Mouse (Mus musculus) limb, embryonic 14.5 days (tissue): ENCODE data around the gene Evpl. TPM values are rescaled to one million over a fixed set of nuclear protein-coding genes. Genes with fewer than 3 reads are reported as not detected.
"Not testable (repeated sequence)": the region's sequence is repeated elsewhere in the genome, so short reads cannot be mapped to it uniquely, and the experiment has no call there.

ENCODE experiments used
- ATAC-seq: fragments of 200-750 bp; cut with Nextera tagmentation; 2 replicates; pipeline ENCODE4 v1.8.0; 2017; ENCODE audit warnings: low read depth, moderate number of reproducible peaks, moderate TSS enrichment; ENCODE audit not compliant: low FRiP score
- DNase-seq: peaks from one replicate; pipeline ENCODE4 v3.0.0-alpha.2; 2015; ENCODE audit warnings: low spot score
- H3K27ac ChIP-seq: fragments of 300-500 bp; sonication (generic); replicated peaks from 2 replicates; pipeline ENCODE4 v1.5.1; 2014; ENCODE audit warnings: low read depth, mild to moderate bottlenecking, low read length, moderate library complexity, mixed read lengths
- H3K27me3 ChIP-seq: fragments of 300-500 bp; sonication (generic); 2 replicates; pipeline ENCODE4 v1.6.1; 2014; ENCODE audit warnings: low read length, mixed read lengths; ENCODE audit not compliant: control insufficient read depth, insufficient read depth
- H3K36me3 ChIP-seq: fragments of 300-500 bp; sonication (generic); 2 replicates; pipeline ENCODE4 v1.6.1; 2014; ENCODE audit warnings: mild to moderate bottlenecking, low read length, moderate library complexity, mixed read lengths; ENCODE audit not compliant: control insufficient read depth, insufficient read depth
- H3K4me1 ChIP-seq: fragments of 300-500 bp; sonication (generic); 2 replicates; pipeline ENCODE4 v1.6.1; 2014; ENCODE audit warnings: antibody characterized with exemption, low read length, mixed read lengths; ENCODE audit not compliant: control insufficient read depth, insufficient read depth
- H3K4me2 ChIP-seq: fragments of 300-500 bp; sonication (generic); replicated peaks from 2 replicates; pipeline ENCODE4 v1.6.1; 2014; ENCODE audit warnings: low read depth, mild to moderate bottlenecking, low read length, moderate library complexity; ENCODE audit not compliant: severe bottlenecking
- H3K4me3 ChIP-seq: fragments of 300-500 bp; sonication (generic); replicated peaks from 2 replicates; pipeline ENCODE4 v1.5.1; 2014; ENCODE audit warnings: low read length
- H3K9ac ChIP-seq: fragments of 300-500 bp; sonication (generic); 2 replicates; pipeline ENCODE4 v1.6.1; 2014; ENCODE audit warnings: mild to moderate bottlenecking, low read depth, low read length, moderate library complexity; ENCODE audit not compliant: severe bottlenecking
- H3K9me3 ChIP-seq: fragments of 300-500 bp; sonication (generic); 2 replicates; pipeline ENCODE4 v1.6.1; 2016; ENCODE audit warnings: low read length; ENCODE audit not compliant: control insufficient read depth
- POLR2A ChIP-seq: fragments of 200-500 bp; IDR thresholded peaks from 2 replicates; pipeline ENCODE4 v1.8.0; 2012; ENCODE audit warnings: inconsistent platforms, mild to moderate bottlenecking, moderate library complexity, borderline replicate concordance; ENCODE audit not compliant: insufficient read depth, insufficient read length; ENCODE audit errors: extremely low read depth
- WGBS: fragments of 180-500 bp; shearing (Covaris S2); extraction: QIAGEN DNeasy Blood & Tissue Kit; methylation state at CpG from one replicate; pipeline ENCODE4 v1.1.7; 2014; 5-methylcytosine and 5-hydroxymethylcytosine counted together
- polyA plus RNA-seq, 2 experiments: library from polyadenylated mRNA; depleted of rRNA in 1 of 2; stranded (reverse) in 1 of 2; unstranded in 1 of 2; fragments of >200 nt; fragmentation: Nextera tagmentation in 1 of 2; extraction: Ambion mirVana in 1 of 2; gene quantifications; 2 replicates each; pipeline versions ENCODE4 v1.2.1 to v1.2.3; 2012 to 2014

Evpl gene
- polyA plus RNA-seq, 2 experiments: 8.2 to 21.8 TPM

DNA sequence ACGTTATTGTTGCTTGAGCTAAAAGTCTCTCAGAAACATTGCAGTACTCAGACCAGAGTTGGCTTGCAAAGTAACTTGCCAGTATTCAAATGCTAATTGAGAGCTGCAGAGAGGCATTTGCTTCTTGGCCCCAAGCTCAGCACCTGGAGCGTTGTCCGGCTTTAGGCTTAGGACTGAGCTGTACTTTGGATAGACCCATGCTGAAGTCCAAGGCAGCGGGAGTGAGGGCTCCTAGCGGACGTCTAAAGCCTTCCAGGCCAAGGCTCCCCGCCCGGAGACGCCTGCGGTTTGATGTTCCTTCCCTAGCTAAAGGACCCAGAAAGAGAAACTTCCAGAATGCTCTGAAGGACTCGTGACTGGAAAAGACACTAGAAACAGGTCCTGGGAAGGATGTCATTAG lies 44.2 kb upstream of the Evpl start:
- WGBS: 2% methylated on average over 11 of the region's 11 CpGs
- H3K4me2 ChIP-seq: peak overlapping the region; percentile 58; the same call in 1 of the 2 replicates
- H3K4me1 ChIP-seq: peaks cover 7% of the 10 kb centered on the region
- DNase-seq (peak; percentile 34), ATAC-seq (no peak)
- peak overlapping the region; percentile 32; the same call in 1 of the 2 replicates for H3K4me3 ChIP-seq
- H3K9ac ChIP-seq: no peak overlapping the region
- peaks cover 55% of the 10 kb centered on the region for H3K27me3 ChIP-seq
- no peaks in the 10 kb centered on the region for H3K9me3 ChIP-seq
- H3K36me3 ChIP-seq: no peaks in the 10 kb centered on the region
- TF ChIP-seq POLR2A: no peak
- no peak overlapping the region for H3K27ac ChIP-seq

DNA sequence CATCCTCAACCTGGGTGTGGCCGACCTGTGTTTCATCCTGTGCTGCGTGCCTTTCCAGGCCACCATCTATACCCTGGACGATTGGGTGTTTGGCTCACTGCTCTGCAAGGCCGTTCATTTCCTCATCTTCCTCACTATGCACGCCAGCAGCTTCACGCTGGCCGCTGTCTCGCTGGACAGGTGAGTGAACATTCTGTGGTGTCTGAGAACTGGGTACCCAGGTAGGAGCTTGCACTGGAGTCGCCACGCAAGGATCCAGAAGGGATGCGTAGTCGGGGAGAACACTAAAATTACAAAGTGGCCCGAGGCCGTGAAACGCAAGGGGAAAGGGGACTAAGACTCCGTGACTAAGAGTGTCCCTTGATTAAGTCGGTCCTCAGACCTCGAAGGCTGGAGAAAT lies 43.8 kb upstream of the Evpl start:
- DNase-seq (no peak), ATAC-seq (no peak)
- Histone ChIP-seq H3K4me2 (peak overlapping the region; percentile 58), H3K9ac (peak overlapping the region; percentile 46), H3K27ac (no peak overlapping the region), H3K9me3 (no peaks in the 10 kb centered on the region), H3K27me3 (peaks cover 55% of the 10 kb centered on the region), H3K4me1 (peaks cover 7% of the 10 kb centered on the region), H3K4me3 (peak overlapping the region; percentile 32), H3K36me3 (no peaks in the 10 kb centered on the region)
- no peak for TF ChIP-seq POLR2A
- WGBS: 2% methylated on average over 18 of the region's 18 CpGs

- 9% methylated on average over 45 of the region's 48 CpGs for WGBS
- TF ChIP-seq POLR2A: no peak
- H3K36me3 ChIP-seq: no peaks in the 10 kb centered on the region
- peak within 1 kb of the TSS; percentile 32 for H3K4me3 ChIP-seq
- DNase-seq (no peak), ATAC-seq (no peak)
- H3K27ac ChIP-seq: no peak within 1 kb of the TSS
- H3K27me3 ChIP-seq: peaks cover 55% of the 10 kb centered on the region
- H3K9ac ChIP-seq: peak within 1 kb of the TSS; percentile 46
- H3K4me1 ChIP-seq: peaks cover 7% of the 10 kb centered on the region
- H3K9me3 ChIP-seq: no peaks in the 10 kb centered on the region
- H3K4me2 ChIP-seq: peak within 1 kb of the TSS; percentile 58
Measured at GRCm38 (mm10) chr11:116280751-116281663, 43.1 kb upstream of the Evpl start, which contains the start of gene Galr2. Galr2 (plus strand) TSS chr11:116280939.

DNA sequence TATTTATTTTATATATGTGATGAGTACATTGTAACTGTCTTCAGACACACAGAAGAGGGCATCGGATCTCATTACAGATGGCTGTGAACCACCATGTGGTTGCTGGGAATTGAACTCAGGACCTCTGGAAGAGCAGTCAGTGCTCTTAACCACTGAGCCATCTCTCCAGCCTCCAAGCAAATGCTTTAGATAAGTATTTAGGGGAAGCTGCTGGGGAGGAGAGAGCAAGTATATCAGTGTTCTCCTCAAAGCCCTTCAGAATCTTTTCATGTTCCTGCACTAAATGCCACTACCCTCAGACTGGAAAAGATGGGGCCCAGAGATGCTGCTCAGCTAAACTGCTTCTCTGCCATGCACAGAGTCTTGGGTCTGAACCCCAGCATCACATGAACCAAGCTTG lies 39.3 kb upstream of the Evpl start:
- 88% methylated on average over 1 of the region's 1 CpGs for WGBS
- H3K4me2 ChIP-seq, H3K4me3 ChIP-seq, ATAC-seq, H3K36me3 ChIP-seq, DNase-seq, H3K27ac ChIP-seq, H3K9me3 ChIP-seq, H3K9ac ChIP-seq: not testable (repeated sequence)
- peaks cover 25% of the 10 kb centered on the region for H3K27me3 ChIP-seq
- H3K4me1 ChIP-seq: peaks cover 15% of the 10 kb centered on the region

- Histone ChIP-seq H3K4me2 (peak within 1 kb of the TSS; percentile 56), H3K4me3 (peak within 1 kb of the TSS; percentile 96), H3K9me3 (no peaks in the 10 kb centered on the region), H3K4me1 (peaks cover 8% of the 10 kb centered on the region), H3K9ac (peak within 1 kb of the TSS; percentile 91), H3K36me3 (peaks cover 30% of the 10 kb centered on the region), H3K27me3 (no peaks in the 10 kb centered on the region), H3K27ac (peak within 1 kb of the TSS; percentile 85)
- TF ChIP-seq POLR2A: peak; percentile 87; the same call in 1 of the 2 replicates
- ATAC-seq (peak; percentile 97), DNase-seq (peak; percentile 96)
- 2% methylated on average over 28 of the region's 32 CpGs for WGBS
Measured at GRCm38 (mm10) chr11:116274045-116274666, 36.3 kb upstream of the Evpl start, which contains the start of gene Srp68. Srp68 (minus strand) TSS chr11:116274217.
